Mouse (Mus musculus) liver, embryonic 14.5 days (tissue): Measurements from ENCODE around the gene Nppa.

Source experiments
- CTCF ChIP-seq: IDR thresholded peaks from 2 replicates; pipeline ENCODE4 v1.5.1; 2016; ENCODE audit warnings: antibody characterized with exemption, low read depth, control low read depth
- EP300 ChIP-seq: IDR thresholded peaks from 2 replicates; pipeline ENCODE4 v1.6.1; 2016; ENCODE audit warnings: antibody characterized with exemption, low read depth

DNA sequence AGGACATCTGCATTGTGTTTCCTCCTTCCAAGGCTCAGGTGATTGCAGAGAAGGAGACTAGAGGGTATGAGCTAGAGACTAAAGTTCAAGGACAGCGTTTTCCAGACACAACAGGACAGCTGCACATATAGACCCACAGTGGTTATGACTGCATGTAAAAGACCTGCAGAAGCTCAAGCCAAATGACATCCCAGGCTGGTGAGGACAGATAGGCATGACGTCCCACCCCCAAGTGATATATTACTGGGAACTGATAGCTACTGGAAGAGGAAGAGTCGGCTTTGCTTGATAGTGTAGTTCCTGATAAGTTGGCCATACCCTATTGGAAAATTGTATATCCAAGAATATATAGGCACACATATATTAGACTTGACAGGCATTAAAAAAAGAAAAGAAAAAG is 24.3 kb upstream of the Nppa start:
- no peak for TF ChIP-seq CTCF
- TF ChIP-seq EP300, result no peak
